Mouse (Mus musculus) embryonic facial prominence, embryonic 14.5 days (tissue): ENCODE data around the gene Txn1. TPM values are rescaled to one million over a fixed set of nuclear protein-coding genes. Genes with fewer than 3 reads are reported as not detected.
A peak's percentile ranks its signal among the peaks of the same experiment; 100 is the strongest.

Experiments used
- ATAC-seq: fragments of 200-750 bp; cut with Nextera tagmentation; 2 replicates; pipeline ENCODE4 v1.8.0; 2017; ENCODE audit warnings: low read depth, moderate number of reproducible peaks, moderate TSS enrichment
- DNase-seq: peaks from one replicate; pipeline ENCODE4 v3.0.0-alpha.2; 2015; ENCODE audit warnings: low spot score
- H3K27ac ChIP-seq: fragments of 300-500 bp; sonication (generic); replicated peaks from 2 replicates; pipeline ENCODE4 v1.5.1; 2014; ENCODE audit warnings: low read depth, mild to moderate bottlenecking, low read length, moderate library complexity
- H3K27me3 ChIP-seq: fragments of 300-500 bp; sonication (generic); replicated peaks from 2 replicates; pipeline ENCODE4 v1.6.1; 2014; ENCODE audit warnings: low read length; ENCODE audit not compliant: control insufficient read depth, insufficient read depth
- H3K36me3 ChIP-seq: fragments of 300-500 bp; sonication (generic); 2 replicates; pipeline ENCODE4 v1.6.1; 2014; ENCODE audit warnings: low read length, mixed read lengths; ENCODE audit not compliant: control insufficient read depth, insufficient read depth
- H3K4me1 ChIP-seq: fragments of 300-500 bp; sonication (generic); 2 replicates; pipeline ENCODE4 v1.6.1; 2014; ENCODE audit warnings: antibody characterized with exemption, low read length; ENCODE audit not compliant: control insufficient read depth, insufficient read depth
- H3K4me2 ChIP-seq: fragments of 300-500 bp; sonication (generic); 2 replicates; pipeline ENCODE4 v1.6.1; 2014; ENCODE audit warnings: low read depth, mild to moderate bottlenecking, low read length, moderate library complexity, mixed read lengths
- H3K4me3 ChIP-seq: fragments of 300-500 bp; sonication (generic); 2 replicates; pipeline ENCODE4 v1.5.1; 2014; ENCODE audit warnings: low read depth, mild to moderate bottlenecking, low read length
- H3K9ac ChIP-seq: fragments of 300-500 bp; sonication (generic); 2 replicates; pipeline ENCODE4 v1.6.1; 2014; ENCODE audit warnings: low read depth, mild to moderate bottlenecking, low read length, moderate library complexity, mixed read lengths
- H3K9me3 ChIP-seq: fragments of 300-500 bp; sonication (generic); 2 replicates; pipeline ENCODE4 v1.6.1; 2016; ENCODE audit warnings: low read length; ENCODE audit not compliant: control insufficient read depth
- WGBS: fragments of 180-500 bp; shearing (Covaris S2); extraction: QIAGEN DNeasy Blood & Tissue Kit; methylation state at CpG from one replicate; pipeline ENCODE4 v1.1.7; 2014; 5-methylcytosine and 5-hydroxymethylcytosine counted together
- polyA plus RNA-seq: library from polyadenylated mRNA; unstranded; fragments of >200 nt; fragmentation: Nextera tagmentation; extraction: Ambion mirVana; gene quantifications from 2 replicates; pipeline ENCODE4 v1.2.1, GENCODE M21; 2014

The Txn1 gene
- polyA plus RNA-seq, 1 experiment from 2014 or later = 373 TPM

GRCm38 (mm10) chr4:57964143-57964542 lies 7.9 kb upstream of the Txn1 start:
- no peak overlapping the region for H3K9ac ChIP-seq
- DNase-seq (no peak), ATAC-seq (no peak)
- 73% methylated on average over 1 of the region's 1 CpGs for WGBS
- no peak overlapping the region for H3K4me2 ChIP-seq
- H3K9me3 ChIP-seq = no peaks in the 10 kb centered on the region
- no peak overlapping the region for H3K4me3 ChIP-seq
- no peaks in the 10 kb centered on the region for H3K27me3 ChIP-seq
- H3K36me3 ChIP-seq = no peaks in the 10 kb centered on the region
- no peaks in the 10 kb centered on the region for H3K4me1 ChIP-seq
- no peak overlapping the region for H3K27ac ChIP-seq

GRCm38 (mm10) chr4:57959056-57959455 lies 2.8 kb upstream of the Txn1 start:
- peaks cover 26% of the 10 kb centered on the region for H3K4me1 ChIP-seq
- H3K36me3 ChIP-seq = no peaks in the 10 kb centered on the region
- DNase-seq = no peak
- no peaks in the 10 kb centered on the region for H3K9me3 ChIP-seq
- ATAC-seq = no peak
- no peaks in the 10 kb centered on the region for H3K27me3 ChIP-seq
- H3K4me2 ChIP-seq = no peak overlapping the region
- no peak overlapping the region for H3K9ac ChIP-seq
- no peak overlapping the region for H3K4me3 ChIP-seq
- H3K27ac ChIP-seq = no peak overlapping the region
- WGBS = 85% methylated on average over 8 of the region's 8 CpGs

DNA sequence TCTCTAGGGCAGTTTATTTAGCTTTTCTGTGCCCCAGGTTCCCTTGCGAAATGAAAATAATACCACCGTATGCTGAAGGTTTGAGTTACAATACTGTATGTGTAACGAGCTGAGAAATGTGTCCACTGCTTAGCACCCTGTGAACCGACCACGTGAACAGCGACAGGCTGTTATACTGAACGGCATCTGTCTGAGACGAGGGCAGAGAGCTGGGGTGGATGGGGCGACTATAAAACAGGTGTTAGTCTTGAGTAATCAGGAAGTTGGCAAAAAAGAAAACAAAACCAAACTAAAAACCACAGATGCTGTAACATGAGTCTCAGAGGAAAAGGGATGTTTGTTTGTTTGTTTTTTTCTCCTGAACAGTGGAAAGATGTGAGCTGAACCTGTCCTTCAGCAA lies 1.9 kb upstream of the Txn1 start:
- no peak overlapping the region for H3K27ac ChIP-seq
- 56% methylated on average over 9 of the region's 9 CpGs for WGBS
- no peak overlapping the region for H3K4me2 ChIP-seq
- H3K9me3 ChIP-seq = no peaks in the 10 kb centered on the region
- no peak for ATAC-seq
- peaks cover 26% of the 10 kb centered on the region for H3K4me1 ChIP-seq
- no peak overlapping the region for H3K9ac ChIP-seq
- no peaks in the 10 kb centered on the region for H3K36me3 ChIP-seq
- H3K4me3 ChIP-seq = no peak overlapping the region
- no peaks in the 10 kb centered on the region for H3K27me3 ChIP-seq
- peak; percentile 36 for DNase-seq

DNA sequence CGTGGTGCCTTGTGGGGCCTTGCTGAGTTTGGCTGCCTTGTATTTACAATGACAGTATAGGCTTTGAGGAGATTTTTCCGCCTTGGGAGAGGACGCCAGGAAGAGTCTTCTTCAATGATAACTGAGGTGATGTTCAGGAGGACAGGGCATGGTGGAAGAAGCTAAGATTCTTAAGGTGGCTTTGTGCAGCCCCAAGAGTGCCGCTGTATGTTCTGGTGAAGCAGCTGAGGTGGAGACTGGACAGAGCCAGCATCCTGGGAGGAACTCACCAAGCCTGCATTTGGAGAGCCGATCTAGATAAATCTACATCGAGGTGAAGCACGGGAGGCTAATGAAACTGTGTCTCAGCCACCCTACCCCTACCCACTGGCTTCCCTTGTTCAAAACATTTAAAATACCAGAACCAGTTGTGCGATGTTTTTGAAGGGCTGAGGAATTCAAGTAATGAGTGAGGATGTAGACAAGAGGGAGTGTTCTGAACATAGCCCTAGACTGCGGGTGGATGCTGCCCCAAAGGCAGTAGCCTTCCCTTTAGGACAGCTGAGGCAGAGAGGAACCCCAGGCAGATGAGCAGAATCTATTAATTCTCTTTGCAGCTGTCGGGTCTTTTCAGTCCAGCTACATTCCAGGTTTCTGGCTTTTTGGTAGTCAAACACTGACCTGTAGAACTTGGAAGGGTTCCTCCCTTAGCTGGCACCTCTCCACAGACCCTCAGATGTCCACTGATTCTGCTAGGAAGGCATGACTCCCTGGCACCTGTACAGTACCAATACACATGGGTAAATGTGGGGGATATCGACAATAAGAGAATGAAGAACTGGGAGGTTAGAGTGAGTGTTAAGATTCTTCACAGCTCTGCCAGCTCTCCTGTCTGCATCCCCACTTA lies 1.2 kb upstream of the Txn1 start:
- Histone ChIP-seq H3K4me2 (peak overlapping the region; percentile 70), H3K9me3 (no peaks in the 10 kb centered on the region), H3K9ac (peak overlapping the region; percentile 62), H3K4me3 (peak overlapping the region; percentile 79), H3K27me3 (no peaks in the 10 kb centered on the region), H3K36me3 (no peaks in the 10 kb centered on the region), H3K27ac (peak overlapping the region; percentile 89), H3K4me1 (peaks cover 26% of the 10 kb centered on the region)
- 39% methylated on average over 11 of the region's 11 CpGs for WGBS
- ATAC-seq (no peak), DNase-seq (peak; percentile 29)

- H3K4me1 ChIP-seq = peaks cover 26% of the 10 kb centered on the region
Measured at GRCm38 (mm10) chr4:57955544-57955958, 660 bp downstream of the Txn1 start.

GRCm38 (mm10) chr4:57954991-57955390 lies 1.2 kb downstream of the Txn1 start:
- Histone ChIP-seq H3K9me3 (0 out of 2 replicates have a peak, but pooled peaks cover 5% of the 10 kb centered on the region), H3K9ac (peak overlapping the region; percentile 88), H3K4me1 (peaks cover 26% of the 10 kb centered on the region), H3K27me3 (no peaks in the 10 kb centered on the region), H3K4me3 (peak overlapping the region; percentile 79), H3K36me3 (peaks cover 23% of the 10 kb centered on the region), H3K4me2 (peak overlapping the region; percentile 63), H3K27ac (no peak overlapping the region)
- WGBS = 74% methylated on average over 8 of the region's 8 CpGs
- ATAC-seq (no peak), DNase-seq (no peak)

More at GRCm38 (mm10) chr4:57955544-57955958, 660 bp downstream of the Txn1 start:
- peak overlapping the region; percentile 88 for H3K9ac ChIP-seq
- H3K27me3 ChIP-seq = no peaks in the 10 kb centered on the region
- 0% methylated on average over 23 of the region's 25 CpGs for WGBS
- peak overlapping the region; percentile 63 for H3K4me2 ChIP-seq
- ATAC-seq (peak; percentile 5), DNase-seq (peak; percentile 82)
- H3K9me3 ChIP-seq = 0 out of 2 replicates have a peak, but pooled peaks cover 5% of the 10 kb centered on the region
- H3K27ac ChIP-seq = peak overlapping the region; percentile 89
- H3K36me3 ChIP-seq = peaks cover 17% of the 10 kb centered on the region
- H3K4me3 ChIP-seq = peak overlapping the region; percentile 79

GRCm38 (mm10) chr4:57954580-57954979 lies 1.6 kb downstream of the Txn1 start:
- DNase-seq (no peak), ATAC-seq (no peak)
- Histone ChIP-seq H3K4me3 (peak overlapping the region; percentile 79; the same call in 1 of the 2 replicates), H3K9ac (no peak overlapping the region), H3K9me3 (0 out of 2 replicates have a peak, but pooled peaks cover 5% of the 10 kb centered on the region), H3K4me1 (peaks cover 26% of the 10 kb centered on the region), H3K27ac (no peak overlapping the region), H3K27me3 (no peaks in the 10 kb centered on the region), H3K4me2 (peak overlapping the region; percentile 63), H3K36me3 (peaks cover 27% of the 10 kb centered on the region)
- WGBS = 73% methylated on average over 6 of the region's 6 CpGs

DNA sequence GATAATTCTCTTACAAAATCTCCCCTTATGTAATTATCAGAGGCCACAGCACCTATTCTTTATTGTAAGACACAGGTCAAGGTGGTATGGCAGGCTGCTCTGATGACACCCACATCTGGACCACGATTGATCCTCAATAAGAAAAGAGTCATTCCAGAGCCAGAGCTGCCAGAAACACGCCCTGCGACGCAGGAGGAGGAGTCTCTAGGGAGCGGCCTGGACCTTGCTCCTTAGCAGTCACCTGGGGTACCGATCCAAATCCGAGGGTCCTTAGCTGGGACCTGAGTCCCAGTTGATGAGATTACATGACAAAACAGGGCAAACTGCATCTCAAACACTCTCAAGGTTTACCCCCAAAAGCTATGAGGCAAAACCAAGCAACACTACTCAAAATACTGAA lies 2.4 kb downstream of the Txn1 start:
- DNase-seq = no peak
- no peaks in the 10 kb centered on the region for H3K27me3 ChIP-seq
- WGBS = 88% methylated on average over 7 of the region's 7 CpGs
- H3K27ac ChIP-seq = no peak overlapping the region
- peaks cover 35% of the 10 kb centered on the region for H3K36me3 ChIP-seq
- H3K4me1 ChIP-seq = peaks cover 26% of the 10 kb centered on the region
- H3K9me3 ChIP-seq = 0 out of 2 replicates have a peak, but pooled peaks cover 5% of the 10 kb centered on the region
- peak overlapping the region; percentile 63; the same call in 1 of the 2 replicates for H3K4me2 ChIP-seq
- no peak overlapping the region for H3K9ac ChIP-seq
- ATAC-seq = no peak
- no peak overlapping the region for H3K4me3 ChIP-seq
